Mouse (Mus musculus) embryonic fibroblast, embryonic 13.5 days (primary cell): Measurements from ENCODE around the gene Tmem189.

Experiments
- CTCF ChIP-seq: IDR thresholded peaks from 2 replicates; pipeline ENCODE4 v1.5.1; 2011; ENCODE audit warnings: mild to moderate bottlenecking, control low read depth, low read length, moderate library complexity, borderline replicate concordance; ENCODE audit not compliant: insufficient read depth
- POLR2A ChIP-seq: IDR thresholded peaks from 2 replicates; pipeline ENCODE4 v1.6.1; 2011; ENCODE audit warnings: low read depth, mild to moderate bottlenecking, control low read depth, low read length, moderate library complexity

DNA sequence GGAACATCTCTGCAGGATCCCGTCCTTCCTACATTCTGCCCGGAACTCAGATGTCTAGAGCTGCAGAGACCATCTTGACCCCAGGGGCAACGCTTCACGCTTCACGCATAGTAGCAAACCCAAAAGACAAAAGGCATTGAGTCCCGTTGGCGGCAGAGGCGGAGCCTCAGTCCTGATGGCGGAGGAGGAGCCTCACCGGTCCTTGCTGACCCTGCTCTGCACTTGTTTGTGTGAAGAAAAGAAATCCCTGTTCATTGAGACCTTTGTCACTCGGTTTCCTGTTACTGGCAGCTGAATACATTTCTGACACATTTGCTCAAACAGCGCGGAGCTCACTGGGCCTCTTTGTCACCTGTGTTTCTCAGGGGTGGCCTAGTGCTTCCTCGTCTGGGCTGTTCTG is 5.9 kb upstream of the Tmem189 start:
- TF ChIP-seq CTCF (no peak), POLR2A (0 out of 2 replicates have a peak, but pooled peaks have one; percentile 14)
